Mouse (Mus musculus) myocyte (in vitro differentiated cells): Measurements from ENCODE around the gene Olfr1313. TPM values are rescaled to one million over a fixed set of nuclear protein-coding genes. Genes with fewer than 3 reads are reported as not detected.
"Not testable (repeated sequence)": the region's sequence is repeated elsewhere in the genome, so short reads cannot be mapped to it uniquely, and the experiment has no call there.

ENCODE experiments used
- H3K27me3 ChIP-seq: one replicate; pipeline ENCODE4 v1.6.1; 2011; ENCODE audit not compliant: control insufficient read depth, insufficient read depth, insufficient read length
- H3K36me3 ChIP-seq: one replicate; pipeline ENCODE4 v1.6.1; 2011; ENCODE audit not compliant: control insufficient read depth, insufficient read depth
- H3K4me2 ChIP-seq: one replicate; pipeline ENCODE4 v1.6.1; 2011; ENCODE audit warnings: low read depth, control low read depth
- H3K4me3 ChIP-seq: one replicate; pipeline ENCODE4 v1.5.1; 2011; ENCODE audit warnings: mild to moderate bottlenecking, control low read depth, moderate library complexity
- H3K79me2 ChIP-seq: one replicate; pipeline ENCODE4 v1.6.1; 2011; ENCODE audit not compliant: control insufficient read depth, insufficient read depth
- H3ac ChIP-seq: one replicate; pipeline ENCODE4 v1.6.1; 2011; ENCODE audit not compliant: control insufficient read depth, insufficient read length
- CEBPB ChIP-seq: IDR thresholded peaks from 2 replicates; pipeline ENCODE4 v1.6.1; 2011; ENCODE audit warnings: mild to moderate bottlenecking, moderate library complexity; ENCODE audit not compliant: poor library complexity, insufficient read depth, severe bottlenecking
- E2F4 ChIP-seq: IDR thresholded peaks from one replicate; pipeline ENCODE4 v1.6.1; 2011; ENCODE audit warnings: mild to moderate bottlenecking, control low read depth, moderate library complexity; ENCODE audit not compliant: insufficient read depth
- MAX ChIP-seq: IDR thresholded peaks from one replicate; pipeline ENCODE4 v1.6.1; 2011; ENCODE audit warnings: low read depth, mild to moderate bottlenecking, control low read depth
- MYOD1 ChIP-seq, 3 experiments: IDR thresholded peaks; one replicate each; pipeline ENCODE4 v1.6.1; 2011; ENCODE audit warnings: control low read depth in 2 of 3, low read depth in 2 of 3, mild to moderate bottlenecking in 2 of 3, moderate library complexity in 1 of 3; ENCODE audit not compliant: insufficient read length in 2 of 3, control insufficient read depth in 1 of 3
- MYOG ChIP-seq, 3 experiments: IDR thresholded peaks; one replicate each; pipeline ENCODE4 v1.6.1; 2011; ENCODE audit warnings: control low read depth in 2 of 3, low read depth in 2 of 3, mild to moderate bottlenecking in 2 of 3; ENCODE audit not compliant: insufficient read length in 2 of 3, control insufficient read depth in 1 of 3, insufficient read depth in 1 of 3
- POLR2A ChIP-seq: IDR thresholded peaks from one replicate; pipeline ENCODE4 v1.6.1; 2011; ENCODE audit warnings: low read depth, mild to moderate bottlenecking, control low read depth, moderate library complexity; ENCODE audit not compliant: insufficient read length
- POLR2AphosphoS2 ChIP-seq: IDR thresholded peaks from one replicate; pipeline ENCODE4 v1.6.1; 2011; ENCODE audit warnings: low read depth, control low read depth; ENCODE audit not compliant: insufficient read length
- REST ChIP-seq: IDR thresholded peaks from one replicate; pipeline ENCODE4 v1.6.1; 2011; ENCODE audit warnings: mild to moderate bottlenecking, control low read depth, moderate library complexity; ENCODE audit not compliant: insufficient read depth, insufficient read length
- SRF ChIP-seq: IDR thresholded peaks from one replicate; pipeline ENCODE4 v1.6.1; 2011; ENCODE audit warnings: low read depth; ENCODE audit not compliant: control insufficient read depth, insufficient read length
- TCF12 ChIP-seq: IDR thresholded peaks from one replicate; pipeline ENCODE4 v1.6.1; 2011; ENCODE audit warnings: mild to moderate bottlenecking, control low read depth; ENCODE audit not compliant: poor library complexity, insufficient read depth, severe bottlenecking
- TCF3 ChIP-seq: IDR thresholded peaks from one replicate; pipeline ENCODE4 v1.6.1; 2011; ENCODE audit warnings: low read depth, control low read depth; ENCODE audit not compliant: insufficient read length
- USF1 ChIP-seq: IDR thresholded peaks from one replicate; pipeline ENCODE4 v1.6.1; 2011; ENCODE audit warnings: low read depth, mild to moderate bottlenecking, control low read depth, moderate library complexity
- polyA plus RNA-seq: library from polyadenylated mRNA; unstranded; fragments of >200 nt; fragmentation: generic; extraction: Trizol; gene quantifications from one replicate; pipeline ENCODE4 v1.2.1, GENCODE M21; 2012; ENCODE audit warnings: missing spikeins

Gene Olfr1313
- polyA plus RNA-seq: not detected

- H3K36me3 ChIP-seq: no peaks in the 10 kb centered on the region
- no peaks in the 10 kb centered on the region for H3K27me3 ChIP-seq
- no peaks in the 10 kb centered on the region for H3K79me2 ChIP-seq
- no peak within 1 kb of the TSS for H3ac ChIP-seq
- H3K4me2 ChIP-seq: no peak within 1 kb of the TSS
- TF ChIP-seq CEBPB (no peak), E2F4 (no peak), MYOG (IDR thresholded peaks at IDR 0.05; ENCODE audit: control insufficient read depth in 1 of 3, insufficient read depth in 1 of 3, insufficient read length in 2 of 3, low read depth in 2 of 3) (no peak), POLR2AphosphoS2 (no peak), MYOD1 (IDR thresholded peaks at IDR 0.05; ENCODE audit: control insufficient read depth in 1 of 3, insufficient read length in 2 of 3, low read depth in 2 of 3) (no peak), REST (no peak)
- H3K4me3 ChIP-seq: no peak within 1 kb of the TSS
Measured at GRCm38 (mm10) chr2:112077743-112078142, at the start of gene Olfr1313. TSS of gene Olfr1313 (minus strand) at chr2:112077843.

GRCm38 (mm10) chr2:112115340-112115739, 37.7 kb upstream of the Olfr1313 start, which contains the start of gene Olfr1315-ps1:
TSS of gene Olfr1315-ps1 (minus strand) at chr2:112115440.
- H3K79me2 ChIP-seq: no peaks in the 10 kb centered on the region
- no peak for TF ChIP-seq POLR2AphosphoS2
- H3K27me3 ChIP-seq: no peaks in the 10 kb centered on the region
- H3ac ChIP-seq: no peak within 1 kb of the TSS
- no peak within 1 kb of the TSS for H3K4me2 ChIP-seq
- H3K4me3 ChIP-seq: no peak within 1 kb of the TSS
- H3K36me3 ChIP-seq: no peaks in the 10 kb centered on the region

- TF ChIP-seq MAX (no peak), REST (no peak), TCF3 (no peak), E2F4 (no peak), TCF12 (no peak), MYOG (IDR thresholded peaks at IDR 0.05; ENCODE audit: control insufficient read depth in 1 of 3, insufficient read depth in 1 of 3, insufficient read length in 2 of 3, low read depth in 2 of 3) (no peak), POLR2AphosphoS2 (no peak), MYOD1 (IDR thresholded peaks at IDR 0.05; ENCODE audit: control insufficient read depth in 1 of 3, insufficient read length in 2 of 3, low read depth in 2 of 3) (no peak)
- Histone ChIP-seq H3ac (no peak within 1 kb of the TSS), H3K27me3 (no peaks in the 10 kb centered on the region), H3K4me2 (no peak within 1 kb of the TSS), H3K79me2 (no peaks in the 10 kb centered on the region), H3K4me3 (no peak within 1 kb of the TSS), H3K36me3 (no peaks in the 10 kb centered on the region)
Measured at GRCm38 (mm10) chr2:112096681-112097080, 19.0 kb upstream of the Olfr1313 start, which contains the start of gene Olfr1314. TSS of gene Olfr1314 (minus strand) at chr2:112096781.

GRCm38 (mm10) chr2:112050138-112050537, 27.5 kb downstream of the Olfr1313 start, which contains the start of gene Olfr1312:
TSS of gene Olfr1312 (minus strand) at chr2:112050238.
- H3K4me3 ChIP-seq: no peak within 1 kb of the TSS
- H3K4me2 ChIP-seq: no peak within 1 kb of the TSS
- H3K79me2 ChIP-seq: no peaks in the 10 kb centered on the region
- no peak within 1 kb of the TSS for H3ac ChIP-seq
- H3K27me3 ChIP-seq: no peaks in the 10 kb centered on the region
- TF ChIP-seq REST (no peak), TCF12 (no peak), MYOD1 (IDR thresholded peaks at IDR 0.05; ENCODE audit: control insufficient read depth in 1 of 3, insufficient read length in 2 of 3, low read depth in 2 of 3) (no peak), TCF3 (no peak), MYOG (IDR thresholded peaks at IDR 0.05; ENCODE audit: control insufficient read depth in 1 of 3, insufficient read depth in 1 of 3, insufficient read length in 2 of 3, low read depth in 2 of 3) (no peak), MAX (no peak), POLR2AphosphoS2 (no peak), SRF (no peak), USF1 (no peak), E2F4 (no peak), CEBPB (no peak), POLR2A (no peak)
- H3K36me3 ChIP-seq: no peaks in the 10 kb centered on the region

- not testable (repeated sequence) for H3ac ChIP-seq, H3K79me2 ChIP-seq, H3K36me3 ChIP-seq, H3K4me2 ChIP-seq, H3K4me3 ChIP-seq, H3K27me3 ChIP-seq
Measured at GRCm38 (mm10) chr2:112026971-112027370, 50.7 kb downstream of the Olfr1313 start.

- Histone ChIP-seq H3K79me2 (no peaks in the 10 kb centered on the region), H3K4me2 (no peak within 1 kb of the TSS), H3K4me3 (no peak within 1 kb of the TSS), H3ac (no peak within 1 kb of the TSS), H3K27me3 (no peaks in the 10 kb centered on the region), H3K36me3 (no peaks in the 10 kb centered on the region)
- TF ChIP-seq POLR2AphosphoS2 (no peak), CEBPB (no peak), E2F4 (no peak)
Measured at GRCm38 (mm10) chr2:112024312-112024711, 53.3 kb downstream of the Olfr1313 start, which contains the start of gene Olfr1311. TSS of gene Olfr1311 (minus strand) at chr2:112024412.

Other genes with a start within 250 kb of the Olfr1313 start
- gene Olfr1305, start 200.7 kb downstream of the Olfr1313 start, polyA plus RNA-seq: not detected
- gene Olfr1306, start 161.6 kb downstream of the Olfr1313 start, polyA plus RNA-seq: not detected
- not detected for gene Olfr1307, start 128.4 kb downstream of the Olfr1313 start, polyA plus RNA-seq
- gene Olfr1308, start 112.9 kb downstream of the Olfr1313 start, polyA plus RNA-seq: not detected
- gene Olfr1309, start 87.6 kb downstream of the Olfr1313 start, polyA plus RNA-seq: not detected
- gene Olfr1310, start 65.1 kb downstream of the Olfr1313 start, polyA plus RNA-seq: not detected
- not detected for gene Olfr1311, start 53.4 kb downstream of the Olfr1313 start, polyA plus RNA-seq
- gene Olfr1312, start 27.6 kb downstream of the Olfr1313 start, polyA plus RNA-seq: not detected
- gene Olfr1314, start 18.9 kb upstream of the Olfr1313 start, polyA plus RNA-seq: not detected
- gene Olfr1315-ps1, start 37.6 kb upstream of the Olfr1313 start, polyA plus RNA-seq: not detected
- not detected for gene Olfr1316, start 57.1 kb upstream of the Olfr1313 start, polyA plus RNA-seq
- not detected for gene Olfr1317, start 62.5 kb upstream of the Olfr1313 start, polyA plus RNA-seq
- gene Olfr1318, start 76.4 kb upstream of the Olfr1313 start, polyA plus RNA-seq: not detected
- 32.8 TPM for gene Lpcat4, start 161.6 kb upstream of the Olfr1313 start, polyA plus RNA-seq
- gene Nutm1, start 181.4 kb upstream of the Olfr1313 start, polyA plus RNA-seq: not detected
- gene Nop10, start 184.1 kb upstream of the Olfr1313 start, polyA plus RNA-seq: 129 TPM
- 7.0 TPM for gene Slc12a6, start 188.0 kb upstream of the Olfr1313 start, polyA plus RNA-seq
- gene Gm21985, start 188.5 kb upstream of the Olfr1313 start, polyA plus RNA-seq: not detected